Mouse (Mus musculus) urinary bladder, postnatal 36 days (tissue): ENCODE measurements at regions not wholly inside any gene's neighbourhood (a gene's known extent, or its start where the extent isn't known, plus 50 kb on each side); places are given as distances from the start of the nearest gene placed in this dataset.
"Not testable (repeated sequence)": the region's sequence is repeated elsewhere in the genome, so short reads cannot be mapped to it uniquely, and the experiment has no call there.

ENCODE experiments used
- DNase-seq, 2 experiments: peaks; one replicate each; pipeline ENCODE4 v3.0.0; 2022; ENCODE audit warnings: low spot score in 2 of 2, mixed read lengths in 1 of 2

- DNase-seq = peak in 1 of 2 experiments; percentile 11
Observed at GRCm38 (mm10) chr12:29280081-29280788, 247.9 kb upstream of the Myt1l start.

GRCm38 (mm10) chr12:29280861-29281630 lies 247.1 kb upstream of the Myt1l start:
- no peak for DNase-seq

GRCm38 (mm10) chr12:29288801-29289200 lies 239.4 kb upstream of the Myt1l start:
- DNase-seq = no peak

- peak; percentile 91 to 95 for DNase-seq
Observed at GRCm38 (mm10) chr12:29290591-29291351, 237.4 kb upstream of the Myt1l start.

GRCm38 (mm10) chr12:29297984-29298383 lies 230.2 kb upstream of the Myt1l start:
- DNase-seq = no peak

- DNase-seq = no peak
Observed at GRCm38 (mm10) chr12:29315636-29316035, 212.5 kb upstream of the Myt1l start.

- DNase-seq = no peak
Observed at GRCm38 (mm10) chr12:29321468-29321867, 206.7 kb upstream of the Myt1l start.

- DNase-seq = no peak
Observed at GRCm38 (mm10) chr12:29323534-29323933, 204.7 kb upstream of the Myt1l start.

- DNase-seq = no peak
Observed at GRCm38 (mm10) chr12:29335839-29336469, 192.2 kb upstream of the Myt1l start.

GRCm38 (mm10) chr12:29337336-29337735 lies 190.8 kb upstream of the Myt1l start:
- DNase-seq = no peak

- no peak for DNase-seq
Observed at GRCm38 (mm10) chr12:29341388-29341995, 186.7 kb upstream of the Myt1l start.

- DNase-seq = no peak
Observed at GRCm38 (mm10) chr12:29343147-29343852, 184.9 kb upstream of the Myt1l start.

GRCm38 (mm10) chr12:29348698-29349097 lies 179.5 kb upstream of the Myt1l start:
- no peak for DNase-seq

- no peak for DNase-seq
Observed at GRCm38 (mm10) chr12:29349146-29349850, 178.9 kb upstream of the Myt1l start.

GRCm38 (mm10) chr12:29353777-29354496 lies 174.2 kb upstream of the Myt1l start:
- no peak for DNase-seq

GRCm38 (mm10) chr12:29354816-29355215 lies 173.4 kb upstream of the Myt1l start:
- no peak for DNase-seq

- DNase-seq = no peak
Observed at GRCm38 (mm10) chr12:29356681-29357397, 171.3 kb upstream of the Myt1l start.

- no peak for DNase-seq
Observed at GRCm38 (mm10) chr12:29361236-29361635, 166.9 kb upstream of the Myt1l start.

GRCm38 (mm10) chr12:29367741-29368106 lies 160.5 kb upstream of the Myt1l start:
- not testable (repeated sequence) for DNase-seq
